Mouse (Mus musculus): Measurements from ENCODE around the gene Scd4. TPM values are rescaled to one million over a fixed set of nuclear protein-coding genes. Genes with fewer than 3 reads are reported as not detected.

Scd4 gene
- total RNA-seq, 2 experiments from 2014 or later: 5.2 to 15.0 TPM

Small RNA genes within 50 kb of the gene (microRNA-seq; reads per million reads assigned to microRNA genes)
- gene Mir5114 (ENCODE audit: borderline number of aligned reads in 2 of 2): 4.3 to 10.4 reads per million in 2 experiments

Other genes starting within 250 kb of the Scd4 start
- 10 to 100 TPM; 44.5 to 94.4 TPM for gene Chuk, start 225.6 kb upstream of the Scd4 start, total RNA-seq (2021)
- 10 to 100 TPM; 15.7 to 27.6 TPM for gene Cwf19l1, start 197.2 kb upstream of the Scd4 start, total RNA-seq (2021)
- gene Bloc1s2, start 186.6 kb upstream of the Scd4 start, total RNA-seq (2021): 10 to 100 TPM; 27.4 to 32.9 TPM
- gene Pkd2l1, start 140.7 kb upstream of the Scd4 start, total RNA-seq (2021): not detected
- under 1 TPM in 1 of 2 experiments, not detected in 1; 0.22 TPM for gene Scd3, start 129.8 kb upstream of the Scd4 start, total RNA-seq (2021)
- 100 to 1,000 TPM; 836 to 847 TPM for gene Scd2, start 39.4 kb upstream of the Scd4 start, total RNA-seq (2021)
- gene Scd1, start 74.8 kb downstream of the Scd4 start, total RNA-seq (2021): over 10,000 TPM in 1 of 2 experiments, 1,000 to 10,000 TPM in 1; 1,926 to 12,846 TPM
- gene Wnt8b, start 160.4 kb downstream of the Scd4 start, total RNA-seq (2021): under 1 TPM; 0.10 to 0.20 TPM
- 1 to 10 TPM; 5.0 to 5.2 TPM for gene Sec31b, start 212.8 kb downstream of the Scd4 start, total RNA-seq (2021)
- gene Gm20538, start 219.7 kb downstream of the Scd4 start, total RNA-seq (2021): not detected
- gene Ndufb8, start 222.3 kb downstream of the Scd4 start, total RNA-seq (2021): 1,000 to 10,000 TPM in 1 of 2 experiments, 100 to 1,000 TPM in 1; 514 to 1,037 TPM
- 10 to 100 TPM; 22.9 to 27.9 TPM for gene Hif1an, start 229.8 kb downstream of the Scd4 start, total RNA-seq (2021)

Data from adrenal gland, adult 18-20 months (tissue).